Mouse (Mus musculus): ENCODE results near the gene Hs6st3.

Hs6st3 gene

GRCm38 (mm10) chr14:119892922-119893321 is 754.8 kb downstream of the Hs6st3 start:
- no peak for DNase-seq (ENCODE audit: extremely low spot score, low read depth, low spot score)

- DNase-seq (ENCODE audit: extremely low spot score, low read depth, low spot score): no peak
These were observed 757.0 kb downstream of the Hs6st3 start for GRCm38 (mm10) chr14:119895097-119895496.

GRCm38 (mm10) chr14:119895765-119896465 is 757.8 kb downstream of the Hs6st3 start:
- DNase-seq (ENCODE audit: extremely low spot score, low read depth, low spot score): peak; percentile 28

- DNase-seq (ENCODE audit: extremely low spot score, low read depth, low spot score): no peak
These were observed 764.3 kb downstream of the Hs6st3 start for GRCm38 (mm10) chr14:119902486-119902885.

- DNase-seq (ENCODE audit: extremely low spot score, low read depth, low spot score): no peak
These were observed 770.0 kb downstream of the Hs6st3 start for GRCm38 (mm10) chr14:119908032-119908675.

GRCm38 (mm10) chr14:119914508-119914907 is 776.4 kb downstream of the Hs6st3 start:
- no peak for DNase-seq (ENCODE audit: extremely low spot score, low read depth, low spot score)

- no peak for DNase-seq (ENCODE audit: extremely low spot score, low read depth, low spot score)
These were observed 780.3 kb downstream of the Hs6st3 start for GRCm38 (mm10) chr14:119918281-119919034.

- DNase-seq (ENCODE audit: extremely low spot score, low read depth, low spot score): no peak
These were observed 781.0 kb downstream of the Hs6st3 start for GRCm38 (mm10) chr14:119919177-119919576.
